Mouse (Mus musculus) forebrain, embryonic 16.5 days (tissue): Measurements from ENCODE around the gene Fcf1. TPM values are rescaled to one million over a fixed set of nuclear protein-coding genes. Genes with fewer than 3 reads are reported as not detected.

Experiments used
- ATAC-seq: fragments of 200-750 bp; cut with Nextera tagmentation; 2 replicates; pipeline ENCODE4 v1.8.0; 2017; ENCODE audit warnings: mild to moderate bottlenecking, moderate library complexity
- H3K27ac ChIP-seq: fragments of 300-500 bp; sonication (generic); 2 replicates; pipeline ENCODE4 v1.5.1; 2014; ENCODE audit warnings: low read length, control low read depth
- H3K27me3 ChIP-seq: fragments of 300-500 bp; sonication (generic); replicated peaks from 2 replicates; pipeline ENCODE4 v1.6.1; 2014; ENCODE audit warnings: low read length; ENCODE audit not compliant: control insufficient read depth, insufficient read depth
- H3K36me3 ChIP-seq: fragments of 300-500 bp; sonication (generic); 2 replicates; pipeline ENCODE4 v1.6.1; 2014; ENCODE audit not compliant: control insufficient read depth, insufficient read depth
- H3K4me1 ChIP-seq: fragments of 300-500 bp; sonication (generic); replicated peaks from 2 replicates; pipeline ENCODE4 v1.6.1; 2014; ENCODE audit warnings: low read length; ENCODE audit not compliant: control insufficient read depth, insufficient read depth
- H3K4me2 ChIP-seq: fragments of 300-500 bp; sonication (generic); 2 replicates; pipeline ENCODE4 v1.6.1; 2014; ENCODE audit warnings: mild to moderate bottlenecking, low read length, control low read depth
- H3K4me3 ChIP-seq: fragments of 300-500 bp; sonication (generic); replicated peaks from 2 replicates; pipeline ENCODE4 v1.5.1; 2014; ENCODE audit warnings: mild to moderate bottlenecking, low read length, control low read depth
- H3K9ac ChIP-seq: fragments of 300-500 bp; sonication (generic); replicated peaks from 2 replicates; pipeline ENCODE4 v1.6.1; 2014; ENCODE audit warnings: low read depth, low read length, control low read depth
- H3K9me3 ChIP-seq: fragments of 300-500 bp; sonication (generic); 2 replicates; pipeline ENCODE4 v1.6.1; 2016; ENCODE audit warnings: low read length; ENCODE audit not compliant: control insufficient read depth
- WGBS: fragments of 180-500 bp; shearing (Covaris S2); extraction: QIAGEN DNeasy Blood & Tissue Kit; methylation state at CpG from one replicate; pipeline ENCODE4 v1.1.7; 2014; 5-methylcytosine and 5-hydroxymethylcytosine counted together
- polyA plus RNA-seq: library from polyadenylated mRNA; unstranded; fragments of >200 nt; fragmentation: Nextera tagmentation; extraction: Ambion mirVana; gene quantifications from 2 replicates; pipeline ENCODE4 v1.2.1, GENCODE M21; 2015

Fcf1 gene
- polyA plus RNA-seq, 1 experiment from 2014 or later: 108 TPM

GRCm38 (mm10) chr12:84943006-84943952 lies 27.4 kb upstream of the Fcf1 start:
- Histone ChIP-seq H3K9me3 (no peaks in the 10 kb centered on the region), H3K9ac (no peak overlapping the region), H3K4me2 (no peak overlapping the region), H3K27ac (no peak overlapping the region), H3K4me1 (no peaks in the 10 kb centered on the region), H3K4me3 (no peak overlapping the region), H3K27me3 (no peaks in the 10 kb centered on the region), H3K36me3 (peaks cover 2% of the 10 kb centered on the region; the same call in 1 of the 2 replicates)
- no peak for ATAC-seq
- 91% methylated on average over 21 of the region's 21 CpGs for WGBS

GRCm38 (mm10) chr12:84944150-84944812 lies 26.4 kb upstream of the Fcf1 start:
- Histone ChIP-seq H3K4me2 (no peak overlapping the region), H3K9me3 (no peaks in the 10 kb centered on the region), H3K27me3 (no peaks in the 10 kb centered on the region), H3K4me3 (no peak overlapping the region), H3K9ac (no peak overlapping the region), H3K27ac (no peak overlapping the region), H3K4me1 (no peaks in the 10 kb centered on the region), H3K36me3 (peaks cover 2% of the 10 kb centered on the region; the same call in 1 of the 2 replicates)
- 89% methylated on average over 4 of the region's 4 CpGs for WGBS
- no peak for ATAC-seq

DNA sequence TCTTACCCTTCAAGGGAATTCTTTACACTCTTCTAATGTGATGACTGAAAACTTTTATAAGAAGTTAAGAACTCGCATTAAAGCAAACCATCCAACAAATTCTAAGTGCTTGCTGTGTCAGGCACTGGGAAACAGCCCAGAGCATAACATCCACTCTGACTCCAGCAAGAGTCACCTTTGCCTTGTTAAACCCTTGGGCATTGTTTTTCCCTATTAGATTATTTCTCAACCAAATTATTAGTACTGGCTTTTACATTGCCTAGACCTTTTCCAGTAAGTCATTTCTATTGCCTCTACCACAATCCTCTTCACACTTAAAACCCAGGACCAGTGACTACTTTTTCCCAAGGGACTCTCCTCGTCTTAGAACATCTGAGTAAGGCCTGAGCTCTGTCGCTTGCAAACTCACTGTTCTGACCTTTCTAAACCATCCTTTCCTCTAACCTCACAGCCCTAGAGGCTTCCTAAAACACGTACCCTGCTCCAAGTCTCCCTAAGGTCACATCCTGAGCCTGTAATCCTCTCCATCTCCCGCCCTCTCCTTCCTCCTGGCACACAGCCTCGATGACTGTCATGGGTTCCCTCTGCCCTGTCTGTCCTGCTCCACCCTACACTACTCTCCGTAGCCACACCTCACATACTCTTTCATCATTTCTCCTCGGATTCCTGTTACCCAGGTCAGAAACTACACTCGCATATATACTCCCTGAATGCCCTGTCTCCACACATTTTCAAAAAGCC lies 25.7 kb upstream of the Fcf1 start:
- Histone ChIP-seq H3K4me1 (no peaks in the 10 kb centered on the region), H3K4me3 (no peak overlapping the region), H3K9me3 (no peaks in the 10 kb centered on the region), H3K9ac (no peak overlapping the region), H3K36me3 (peaks cover 9% of the 10 kb centered on the region; the same call in 1 of the 2 replicates), H3K27ac (no peak overlapping the region), H3K27me3 (no peaks in the 10 kb centered on the region), H3K4me2 (no peak overlapping the region)
- WGBS: 93% methylated on average over 9 of the region's 9 CpGs
- no peak for ATAC-seq

DNA sequence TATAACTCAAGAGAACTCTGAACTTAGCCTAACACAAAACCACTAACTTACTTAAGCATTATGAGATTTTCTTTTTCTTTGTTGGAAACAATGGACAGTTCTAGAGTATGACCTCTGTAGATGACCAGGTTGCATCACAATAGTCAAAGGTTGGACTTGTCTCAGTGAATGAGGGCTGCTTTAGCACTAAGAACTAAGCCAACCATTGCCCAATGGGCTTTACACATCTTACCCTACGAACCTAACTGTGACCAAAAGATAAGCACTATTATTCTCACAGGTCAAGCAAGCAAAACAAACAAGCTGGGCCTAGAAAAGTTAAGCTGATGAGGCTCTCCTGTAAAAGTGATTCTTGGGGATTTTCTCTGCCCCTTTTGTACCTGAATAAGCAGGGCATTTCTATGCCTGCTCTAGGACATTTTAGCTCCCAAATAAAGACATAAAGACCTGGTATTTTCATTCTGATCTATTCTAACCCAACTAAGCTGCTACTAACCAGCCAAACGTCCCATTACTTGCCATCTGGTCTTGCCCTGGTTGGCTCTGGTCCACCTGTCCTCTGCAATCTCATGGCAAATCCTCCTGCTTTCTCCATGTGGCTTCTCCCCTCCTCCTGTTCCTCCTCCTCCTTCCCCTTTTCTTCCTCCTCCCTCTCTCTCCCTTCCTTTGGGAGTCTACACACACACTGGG lies 22.7 kb upstream of the Fcf1 start:
- Histone ChIP-seq H3K4me3 (no peak overlapping the region), H3K4me2 (no peak overlapping the region), H3K9ac (no peak overlapping the region), H3K9me3 (no peaks in the 10 kb centered on the region), H3K27me3 (no peaks in the 10 kb centered on the region), H3K27ac (no peak overlapping the region), H3K36me3 (peaks cover 7% of the 10 kb centered on the region; the same call in 1 of the 2 replicates), H3K4me1 (no peaks in the 10 kb centered on the region)
- ATAC-seq: no peak
- 84% methylated on average over 2 of the region's 2 CpGs for WGBS

- Histone ChIP-seq H3K4me2 (no peak overlapping the region), H3K27ac (no peak overlapping the region), H3K27me3 (no peaks in the 10 kb centered on the region), H3K36me3 (peaks cover 7% of the 10 kb centered on the region; the same call in 1 of the 2 replicates), H3K9me3 (no peaks in the 10 kb centered on the region), H3K9ac (no peak overlapping the region), H3K4me1 (no peaks in the 10 kb centered on the region), H3K4me3 (no peak overlapping the region)
- 91% methylated on average over 6 of the region's 6 CpGs for WGBS
- no peak for ATAC-seq
These were observed 22.0 kb upstream of the Fcf1 start for GRCm38 (mm10) chr12:84948584-84949285.

DNA sequence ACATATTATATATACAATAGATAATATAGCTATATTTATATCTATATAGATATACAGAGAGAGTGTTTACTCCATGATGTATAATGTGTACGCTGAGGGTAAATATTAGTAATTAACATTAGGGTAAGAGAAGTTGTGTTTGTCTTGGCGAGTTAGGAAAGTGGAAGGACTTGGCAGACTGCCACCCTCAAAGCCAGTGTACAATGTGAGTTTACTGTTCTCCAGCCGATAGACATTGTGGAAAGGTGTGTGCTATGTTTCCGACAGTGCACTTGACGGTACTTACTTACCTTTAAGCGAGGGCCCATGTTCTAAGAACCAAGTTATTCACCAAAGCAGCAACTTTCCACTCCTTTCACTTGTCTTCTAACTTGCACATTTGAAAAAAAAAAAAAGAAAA lies 19.9 kb upstream of the Fcf1 start:
- no peaks in the 10 kb centered on the region for H3K9me3 ChIP-seq
- no peaks in the 10 kb centered on the region for H3K27me3 ChIP-seq
- no peak overlapping the region for H3K27ac ChIP-seq
- no peak for ATAC-seq
- no peak overlapping the region for H3K4me2 ChIP-seq
- no peak overlapping the region for H3K4me3 ChIP-seq
- no peaks in the 10 kb centered on the region for H3K4me1 ChIP-seq
- 79% methylated on average over 6 of the region's 6 CpGs for WGBS
- no peak overlapping the region for H3K9ac ChIP-seq
- H3K36me3 ChIP-seq: peaks cover 7% of the 10 kb centered on the region; the same call in 1 of the 2 replicates

GRCm38 (mm10) chr12:84951531-84951930 lies 19.2 kb upstream of the Fcf1 start:
- Histone ChIP-seq H3K9me3 (no peaks in the 10 kb centered on the region), H3K4me1 (no peaks in the 10 kb centered on the region), H3K4me3 (no peak overlapping the region), H3K4me2 (no peak overlapping the region), H3K9ac (no peak overlapping the region), H3K27me3 (no peaks in the 10 kb centered on the region), H3K27ac (no peak overlapping the region), H3K36me3 (peaks cover 7% of the 10 kb centered on the region; the same call in 1 of the 2 replicates)
- 47% methylated on average over 8 of the region's 8 CpGs for WGBS
- ATAC-seq: no peak

DNA sequence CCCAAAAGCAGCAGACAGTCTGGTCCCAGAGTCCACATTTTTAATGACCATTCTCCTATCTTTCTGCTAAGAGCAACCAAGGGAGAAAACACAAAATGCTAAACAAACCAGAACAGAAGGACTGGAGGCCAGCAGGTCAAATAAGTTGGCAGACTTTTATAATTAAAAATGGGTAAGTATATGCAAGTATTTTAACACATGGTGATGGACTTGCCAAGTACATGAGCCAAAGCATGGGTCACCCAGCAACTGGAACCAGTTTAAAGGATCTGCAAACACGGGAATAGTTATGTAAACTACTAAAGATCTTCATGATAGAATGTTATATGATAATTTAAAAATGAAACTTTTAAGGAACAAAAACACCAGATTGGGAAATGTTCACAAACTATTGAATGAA lies 18.3 kb upstream of the Fcf1 start:
- WGBS: 60% methylated on average over 1 of the region's 1 CpGs
- Histone ChIP-seq H3K4me2 (no peak overlapping the region), H3K4me1 (no peaks in the 10 kb centered on the region), H3K36me3 (peaks cover 7% of the 10 kb centered on the region; the same call in 1 of the 2 replicates), H3K4me3 (no peak overlapping the region), H3K27ac (no peak overlapping the region), H3K27me3 (no peaks in the 10 kb centered on the region), H3K9me3 (no peaks in the 10 kb centered on the region), H3K9ac (no peak overlapping the region)
- ATAC-seq: no peak
